Mouse (Mus musculus): ENCODE measurements around the gene Rtn4rl2.

DNA sequence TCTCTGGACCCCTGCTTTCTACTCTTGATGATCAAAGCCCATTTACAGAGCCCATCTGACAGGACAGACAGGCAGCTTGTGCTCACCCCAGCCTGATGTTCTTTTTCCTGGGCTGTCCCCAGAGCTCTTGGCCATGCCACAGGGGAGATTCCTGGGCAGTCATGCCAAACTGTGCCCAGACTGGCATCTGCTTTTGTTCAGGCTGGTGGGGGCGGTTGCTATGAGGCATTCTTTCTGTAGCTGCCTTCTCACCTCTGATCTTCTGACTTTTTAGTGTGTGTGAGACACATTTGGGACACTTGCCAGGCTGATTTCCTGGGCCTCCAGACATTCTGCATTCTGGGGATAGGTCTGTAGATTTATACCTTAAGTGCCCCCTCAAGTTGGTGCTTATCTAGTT, 28.0 kb downstream of the Rtn4rl2 start:
- TF ChIP-seq CTCF (IDR thresholded peaks at IDR 0.05; ENCODE audit: borderline replicate concordance, insufficient read depth, low read depth, low read length) (no peak), POLR2A (IDR thresholded peaks at IDR 0.05; ENCODE audit: borderline replicate concordance, insufficient read depth, low read length) (no peak)

All from cerebellum, adult 2 months (tissue).